Mouse (Mus musculus) bone marrow, adult 2 months (tissue): ENCODE data around the gene Mfsd7a.

Experiments used
- CTCF ChIP-seq: fragments of 200-500 bp; IDR thresholded peaks from 2 replicates; pipeline ENCODE4 v1.5.1; 2011; ENCODE audit warnings: low read length, control low read depth; ENCODE audit not compliant: control insufficient read depth, insufficient read depth
- POLR2A ChIP-seq: fragments of 200-500 bp; IDR thresholded peaks from 2 replicates; pipeline ENCODE4 v1.6.1; 2011; ENCODE audit warnings: low read depth, mild to moderate bottlenecking, control low read depth, low read length, borderline replicate concordance; ENCODE audit not compliant: control insufficient read depth

DNA sequence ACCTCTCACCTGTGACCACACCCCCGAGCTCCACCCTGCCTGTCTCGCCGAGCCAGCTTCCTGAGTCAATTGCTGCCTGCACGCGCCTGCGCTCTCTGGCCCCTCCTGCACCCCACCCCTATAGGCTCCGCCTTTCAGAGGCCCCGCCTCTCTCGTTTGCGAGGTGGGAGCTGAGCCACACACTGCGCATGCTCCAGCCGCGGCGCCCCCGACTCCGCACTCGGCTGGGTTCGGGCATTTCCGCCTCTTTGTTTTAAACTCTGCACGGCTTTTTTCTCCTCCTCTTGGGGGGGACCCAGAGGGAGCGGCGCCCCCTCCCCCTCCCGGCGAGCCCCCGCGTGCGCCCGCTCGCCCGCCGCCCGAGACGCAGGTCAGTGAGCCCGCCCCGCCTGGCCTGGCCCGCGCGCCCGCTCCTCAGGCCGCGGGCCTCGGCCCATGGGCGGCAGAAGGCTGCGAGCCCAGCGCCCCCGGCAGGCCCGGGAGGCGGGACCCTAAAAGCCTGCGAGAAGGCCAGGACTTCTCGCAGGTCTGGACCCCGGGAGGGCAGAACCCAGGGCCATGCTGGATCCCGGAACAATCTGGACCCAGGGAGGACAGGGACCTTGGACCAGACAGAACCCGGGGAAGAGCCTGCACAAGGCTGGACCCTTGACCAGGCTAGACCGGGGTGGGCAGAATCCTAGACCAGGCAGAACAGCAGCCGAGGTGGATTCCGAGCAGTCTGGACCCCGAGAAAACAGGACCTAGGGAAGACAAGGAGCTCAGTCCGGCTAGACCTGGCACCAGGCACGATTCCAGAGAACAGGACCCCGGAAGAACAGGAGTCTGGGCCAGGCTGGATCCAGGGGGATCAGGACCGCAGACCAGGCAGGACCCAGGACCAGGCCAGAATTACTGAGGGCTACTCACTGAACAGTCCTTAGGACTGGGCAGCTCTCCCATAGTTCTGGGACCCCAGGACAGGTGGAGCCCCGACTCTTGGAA is 12.7 kb upstream of the Mfsd7a start, which contains the start of gene Pcgf3:
- no peak for TF ChIP-seq CTCF
- TF ChIP-seq POLR2A: peak; percentile 81; the same call in 1 of the 2 replicates
